Mouse (Mus musculus) small intestine, adult 2 months (tissue): Measurements from ENCODE around the gene B9d2.

Experiments
- CTCF ChIP-seq: fragments of 200-500 bp; IDR thresholded peaks from 2 replicates; pipeline ENCODE4 v1.5.1; 2012; ENCODE audit warnings: low read depth, mild to moderate bottlenecking, control low read depth, inconsistent platforms, low read length, moderate library complexity, mixed read lengths; ENCODE audit not compliant: insufficient replicate concordance, insufficient read length; ENCODE audit errors: extremely low read depth
- POLR2A ChIP-seq: fragments of 200-500 bp; IDR thresholded peaks from 2 replicates; pipeline ENCODE4 v1.6.1; 2012; ENCODE audit warnings: low read depth, mild to moderate bottlenecking, control low read depth, inconsistent platforms, low read length, moderate library complexity

DNA sequence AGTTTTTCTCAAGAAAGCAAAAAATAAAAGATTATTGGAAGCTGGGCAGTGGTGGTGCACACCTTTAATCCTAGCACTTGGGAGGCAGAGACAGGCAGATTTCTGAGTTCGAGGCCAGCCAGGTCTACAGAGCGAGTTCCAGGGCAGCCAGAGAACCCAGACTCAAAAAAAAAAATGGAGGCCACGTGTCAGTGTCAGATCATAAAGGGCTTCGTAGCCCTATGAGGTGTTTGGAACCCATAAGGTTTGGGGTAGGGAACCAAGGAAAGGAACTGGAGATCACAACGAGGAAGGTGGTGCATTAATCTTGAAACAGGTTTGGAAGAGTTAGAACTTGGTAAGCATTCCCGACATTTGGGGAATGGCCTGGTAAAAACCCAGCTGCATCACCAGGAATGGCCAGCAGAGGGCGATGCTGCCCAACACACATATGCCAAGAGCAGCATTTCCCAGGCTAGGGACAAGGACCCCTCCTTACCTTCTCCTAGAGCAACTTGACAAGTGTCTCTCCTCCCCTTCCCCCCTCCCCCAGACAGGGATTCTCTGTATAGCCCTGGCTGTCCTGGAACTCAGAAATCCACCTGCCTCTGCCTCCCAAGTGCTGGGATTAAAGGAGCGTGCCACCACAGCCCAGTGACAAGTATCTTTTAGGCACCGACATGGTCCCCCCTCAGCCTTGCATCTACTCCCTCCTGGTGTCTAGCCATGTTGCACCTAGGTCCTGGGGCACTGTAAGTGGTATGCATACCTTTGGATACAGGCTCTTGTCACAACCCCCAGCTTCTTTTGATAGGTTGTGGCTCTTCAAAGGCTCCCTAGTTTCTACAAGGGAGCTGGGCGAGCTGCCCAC lies 39.4 kb downstream of the B9d2 start:
- TF ChIP-seq POLR2A: no peak
- peak; percentile 82; the same call in 1 of the 2 replicates for TF ChIP-seq CTCF
